Mouse (Mus musculus) cortical plate, adult 2 months (tissue): Measurements from ENCODE around the gene Tmigd1.

Source experiments
- CTCF ChIP-seq: fragments of 200-500 bp; IDR thresholded peaks from 2 replicates; pipeline ENCODE4 v1.5.1; 2011; ENCODE audit warnings: mild to moderate bottlenecking, control low read depth, low read length; ENCODE audit not compliant: insufficient read depth; ENCODE audit errors: extremely low read depth
- POLR2A ChIP-seq: fragments of 200-500 bp; IDR thresholded peaks from 2 replicates; pipeline ENCODE4 v1.6.1; 2011; ENCODE audit warnings: mild to moderate bottlenecking, low read length, control low read depth; ENCODE audit not compliant: insufficient read depth; ENCODE audit errors: extremely low read depth

DNA sequence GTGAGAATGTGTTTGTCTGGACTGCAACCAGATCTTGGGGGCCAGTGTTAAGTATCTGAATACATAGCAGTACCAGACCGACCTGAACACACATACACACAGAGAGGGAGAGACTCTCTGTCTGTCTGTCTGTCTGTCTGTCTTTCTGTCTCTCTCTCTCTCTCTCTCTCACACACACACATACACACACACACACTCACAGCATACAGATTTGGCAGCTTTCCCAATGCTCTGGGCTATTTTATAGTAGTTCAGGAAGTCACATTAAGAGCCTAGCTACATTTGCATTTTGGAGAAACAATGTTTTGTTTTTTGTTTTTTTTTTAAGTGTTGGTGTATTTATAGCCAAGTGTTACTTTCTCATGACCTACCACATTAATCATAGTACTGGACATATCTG lies 4.8 kb upstream of the Tmigd1 start:
- no peak for TF ChIP-seq CTCF
- no peak for TF ChIP-seq POLR2A
